Mouse (Mus musculus): ENCODE results near the gene Dffb. TPM values are rescaled to one million over a fixed set of nuclear protein-coding genes. Genes with fewer than 3 reads are reported as not detected.
A peak's percentile ranks its signal among the peaks of the same experiment; 100 is the strongest.

Dffb gene
- total and polyA plus RNA-seq, 3 experiments: 2.7 to 7.7 (median 3.0) TPM

GRCm38 (mm10) chr4:153979243-153979642, 4.3 kb upstream of the Dffb start:
- Histone ChIP-seq H3K79me2 (replicated peaks; ENCODE audit: control insufficient read depth, insufficient read depth, low read length) (peaks cover 3% of the 10 kb centered on the region), H3K4me3 (no peak overlapping the region), H3K4me1 (ENCODE audit: control insufficient read depth, insufficient read depth, low read length) (peaks cover 3% of the 10 kb centered on the region), H3K27ac (no peak overlapping the region), H3K36me3 (ENCODE audit: control insufficient read depth, insufficient read depth, low read length) (no peaks in the 10 kb centered on the region), H3K27me3 (ENCODE audit: control insufficient read depth, insufficient read depth, low read length) (no peaks in the 10 kb centered on the region), H3K9ac (ENCODE audit: low read depth, low read length) (no peak overlapping the region)
- TF ChIP-seq CTCF (IDR thresholded peaks at IDR 0.05): no peak
- TF ChIP-seq EP300 (IDR thresholded peaks at IDR 0.05; ENCODE audit: insufficient read depth, low read depth, low read length): no peak
- TF ChIP-seq POLR2A (IDR thresholded peaks at IDR 0.05; ENCODE audit: insufficient read depth, low read depth, low read length): no peak
- peak in 1 of 2 experiments; percentile 14 for DNase-seq
- 69% methylated on average over 10 of the region's 10 CpGs for WGBS
- intact Hi-C loops (cut with DNase I): no loop called here

DNA sequence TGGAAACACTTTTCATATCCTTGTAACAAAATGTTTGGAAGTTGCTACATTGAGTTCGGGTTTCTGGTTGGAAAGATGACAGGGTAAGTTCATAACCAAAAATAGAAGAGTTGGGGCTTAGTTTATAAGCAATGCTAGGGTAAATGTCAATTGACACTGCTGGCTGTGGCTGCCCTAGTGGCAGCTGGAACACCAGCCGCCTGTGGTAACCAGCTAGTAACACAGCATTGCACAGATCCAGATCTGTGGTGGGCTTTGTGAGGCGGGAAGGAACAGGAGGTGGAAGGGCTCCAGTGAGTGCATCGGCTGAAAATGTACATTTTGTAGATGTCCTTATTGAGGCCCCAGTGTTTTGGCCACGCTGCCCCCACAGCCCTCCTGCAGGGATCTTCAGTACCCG, 842 bp upstream of the Dffb start:
- Histone ChIP-seq H3K36me3 (ENCODE audit: control insufficient read depth, insufficient read depth, low read length) (no peaks in the 10 kb centered on the region), H3K4me3 (peak overlapping the region; percentile 87), H3K79me2 (replicated peaks; ENCODE audit: control insufficient read depth, insufficient read depth, low read length) (peaks cover 3% of the 10 kb centered on the region), H3K4me1 (ENCODE audit: control insufficient read depth, insufficient read depth, low read length) (peaks cover 3% of the 10 kb centered on the region), H3K27me3 (ENCODE audit: control insufficient read depth, insufficient read depth, low read length) (no peaks in the 10 kb centered on the region), H3K9ac (ENCODE audit: low read depth, low read length) (peak overlapping the region; percentile 51; the same call in 1 of the 2 replicates), H3K27ac (no peak overlapping the region; the same call in 1 of the 2 replicates)
- DNase-seq: no peak
- intact Hi-C loops (cut with DNase I): loop anchor here (1.0 to 2.0 kb wide), 2 partner anchors 19 to 37 kb away; partner anchors contain the start of gene A430005L14Rik
- no peak for TF ChIP-seq POLR2A (IDR thresholded peaks at IDR 0.05; ENCODE audit: insufficient read depth, low read depth, low read length)
- TF ChIP-seq CTCF (IDR thresholded peaks at IDR 0.05): no peak
- no peak for TF ChIP-seq EP300 (IDR thresholded peaks at IDR 0.05; ENCODE audit: insufficient read depth, low read depth, low read length)
- 32% methylated on average over 6 of the region's 6 CpGs for WGBS

DNA sequence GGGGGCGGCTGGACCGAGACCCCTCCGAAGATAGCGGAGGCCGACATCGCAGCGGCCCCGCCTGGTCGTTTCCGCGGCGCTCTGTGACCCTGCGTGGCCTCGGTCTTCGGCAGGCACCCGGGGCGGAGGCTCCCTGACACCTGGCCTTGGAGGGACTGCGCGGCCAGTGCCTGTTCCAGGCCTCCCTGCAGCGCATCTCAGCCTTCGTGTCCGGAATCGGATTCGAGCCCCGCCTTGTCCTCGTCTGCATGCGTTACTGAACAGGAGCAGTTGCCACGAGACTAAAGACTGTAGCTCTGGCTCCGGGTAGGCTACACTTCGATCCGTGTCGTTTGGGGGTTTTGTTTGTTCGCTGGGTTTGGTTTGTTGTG, 351 bp upstream of the Dffb start:
- no peak for DNase-seq
- Histone ChIP-seq H3K79me2 (replicated peaks; ENCODE audit: control insufficient read depth, insufficient read depth, low read length) (peaks cover 3% of the 10 kb centered on the region), H3K9ac (ENCODE audit: low read depth, low read length) (peak overlapping the region; percentile 87), H3K4me1 (ENCODE audit: control insufficient read depth, insufficient read depth, low read length) (peaks cover 3% of the 10 kb centered on the region), H3K27ac (peak overlapping the region; percentile 81), H3K36me3 (ENCODE audit: control insufficient read depth, insufficient read depth, low read length) (no peaks in the 10 kb centered on the region), H3K4me3 (peak overlapping the region; percentile 87), H3K27me3 (ENCODE audit: control insufficient read depth, insufficient read depth, low read length) (no peaks in the 10 kb centered on the region)
- WGBS: 1% methylated on average over 33 of the region's 33 CpGs
- intact Hi-C loops (cut with DNase I): loop anchor here (1.0 to 2.0 kb wide), 2 partner anchors 18 to 37 kb away; partner anchors contain the start of gene A430005L14Rik
- no peak for TF ChIP-seq EP300 (IDR thresholded peaks at IDR 0.05; ENCODE audit: insufficient read depth, low read depth, low read length)
- no peak for TF ChIP-seq CTCF (IDR thresholded peaks at IDR 0.05)
- no peak for TF ChIP-seq POLR2A (IDR thresholded peaks at IDR 0.05; ENCODE audit: insufficient read depth, low read depth, low read length)

- H3K9ac ChIP-seq (ENCODE audit: low read depth, low read length): no peak overlapping the region
- TF ChIP-seq EP300 (IDR thresholded peaks at IDR 0.05; ENCODE audit: insufficient read depth, low read depth, low read length) (no peak), CTCF (IDR thresholded peaks at IDR 0.05) (no peak), POLR2A (IDR thresholded peaks at IDR 0.05; ENCODE audit: insufficient read depth, low read depth, low read length) (no peak)
- no peak overlapping the region for H3K4me3 ChIP-seq
- WGBS: 91% methylated on average over 2 of the region's 2 CpGs
- H3K27me3 ChIP-seq (ENCODE audit: control insufficient read depth, insufficient read depth, low read length): no peaks in the 10 kb centered on the region
- no peak overlapping the region for H3K27ac ChIP-seq
- no peaks in the 10 kb centered on the region for H3K79me2 ChIP-seq (replicated peaks; ENCODE audit: control insufficient read depth, insufficient read depth, low read length)
- no peaks in the 10 kb centered on the region for H3K36me3 ChIP-seq (ENCODE audit: control insufficient read depth, insufficient read depth, low read length)
- intact Hi-C loops (cut with DNase I): no loop called here
- no peak for DNase-seq
- H3K4me1 ChIP-seq (ENCODE audit: control insufficient read depth, insufficient read depth, low read length): no peaks in the 10 kb centered on the region
Observed at GRCm38 (mm10) chr4:153968063-153968462, 6.9 kb downstream of the Dffb start.

DNA sequence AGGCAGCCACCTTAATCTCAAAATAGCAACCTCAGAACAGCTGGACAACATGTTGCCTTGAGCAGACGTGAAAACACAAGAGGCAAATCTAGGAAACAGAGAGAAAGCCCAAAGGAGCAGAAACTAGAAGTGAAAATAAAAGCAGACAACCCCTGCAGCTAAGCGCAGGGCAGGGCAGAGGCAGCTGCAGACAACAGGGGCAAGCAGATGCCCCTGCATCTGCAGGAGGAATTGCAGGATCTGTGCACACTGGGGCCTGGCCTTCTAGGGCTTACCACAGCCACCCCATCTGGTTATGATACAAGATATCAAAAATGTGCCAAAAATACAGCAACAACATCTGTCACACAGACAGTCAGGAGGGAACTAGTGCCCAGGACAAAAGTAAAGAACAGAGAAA, 7.4 kb downstream of the Dffb start:
- no peaks in the 10 kb centered on the region for H3K36me3 ChIP-seq (ENCODE audit: control insufficient read depth, insufficient read depth, low read length)
- DNase-seq: no peak
- TF ChIP-seq CTCF (IDR thresholded peaks at IDR 0.05) (no peak), EP300 (IDR thresholded peaks at IDR 0.05; ENCODE audit: insufficient read depth, low read depth, low read length) (no peak), POLR2A (IDR thresholded peaks at IDR 0.05; ENCODE audit: insufficient read depth, low read depth, low read length) (no peak)
- no peaks in the 10 kb centered on the region for H3K79me2 ChIP-seq (replicated peaks; ENCODE audit: control insufficient read depth, insufficient read depth, low read length)
- intact Hi-C loops (cut with DNase I): no loop called here
- H3K4me1 ChIP-seq (ENCODE audit: control insufficient read depth, insufficient read depth, low read length): no peaks in the 10 kb centered on the region
- no peak overlapping the region for H3K4me3 ChIP-seq
- WGBS: 80% methylated on average over 2 of the region's 2 CpGs
- H3K27me3 ChIP-seq (ENCODE audit: control insufficient read depth, insufficient read depth, low read length): no peaks in the 10 kb centered on the region
- no peak overlapping the region for H3K9ac ChIP-seq (ENCODE audit: low read depth, low read length)
- no peak overlapping the region for H3K27ac ChIP-seq

GRCm38 (mm10) chr4:153966651-153967050, 8.3 kb downstream of the Dffb start:
- Histone ChIP-seq H3K79me2 (replicated peaks; ENCODE audit: control insufficient read depth, insufficient read depth, low read length) (no peaks in the 10 kb centered on the region), H3K36me3 (ENCODE audit: control insufficient read depth, insufficient read depth, low read length) (no peaks in the 10 kb centered on the region), H3K9ac (ENCODE audit: low read depth, low read length) (no peak overlapping the region), H3K27me3 (ENCODE audit: control insufficient read depth, insufficient read depth, low read length) (no peaks in the 10 kb centered on the region), H3K27ac (no peak overlapping the region), H3K4me1 (ENCODE audit: control insufficient read depth, insufficient read depth, low read length) (no peaks in the 10 kb centered on the region), H3K4me3 (no peak overlapping the region)
- intact Hi-C loops (cut with DNase I): no loop called here
- 84% methylated on average over 5 of the region's 5 CpGs for WGBS
- TF ChIP-seq CTCF (IDR thresholded peaks at IDR 0.05) (no peak), EP300 (IDR thresholded peaks at IDR 0.05; ENCODE audit: insufficient read depth, low read depth, low read length) (no peak), POLR2A (IDR thresholded peaks at IDR 0.05; ENCODE audit: insufficient read depth, low read depth, low read length) (no peak)
- DNase-seq: no peak

Data from heart, adult 2 months (tissue).